Mouse (Mus musculus): Measurements from ENCODE around the gene Hdac10.

- no peak for TF ChIP-seq CTCF (IDR thresholded peaks at IDR 0.05; ENCODE audit: low read depth)
- TF ChIP-seq EP300 (IDR thresholded peaks at IDR 0.05; ENCODE audit: low read depth), result no peak
Observed at GRCm38 (mm10) chr15:89098616-89099015, 29.9 kb downstream of the Hdac10 start.

Measured in liver, embryonic 14.5 days (tissue).